Mouse (Mus musculus) lung, postnatal 0 days (tissue): ENCODE results near the gene Pex10. TPM values are rescaled to one million over a fixed set of nuclear protein-coding genes. Genes with fewer than 3 reads are reported as not detected.
A peak's percentile ranks its signal among the peaks of the same experiment; 100 is the strongest.

Experiments used
- ATAC-seq: fragments of 200-750 bp; cut with Nextera tagmentation; 2 replicates; pipeline ENCODE4 v1.8.0; 2017; ENCODE audit warnings: moderate library complexity
- DNase-seq: peaks from one replicate; pipeline ENCODE4 v3.0.0-alpha.2; 2016; ENCODE audit warnings: low spot score
- H3K27ac ChIP-seq: fragments of 300-500 bp; sonication (generic); 2 replicates; pipeline ENCODE4 v1.5.1; 2014; ENCODE audit warnings: antibody characterized with exemption, mild to moderate bottlenecking, low read length, mixed read lengths
- H3K27me3 ChIP-seq: fragments of 300-500 bp; sonication (generic); replicated peaks from 2 replicates; pipeline ENCODE4 v1.6.1; 2014; ENCODE audit warnings: low read length, mixed read lengths; ENCODE audit not compliant: insufficient read depth
- H3K36me3 ChIP-seq: fragments of 300-500 bp; sonication (generic); 2 replicates; pipeline ENCODE4 v1.6.1; 2014; ENCODE audit warnings: low read length, mixed read lengths; ENCODE audit not compliant: insufficient read depth
- H3K4me1 ChIP-seq: fragments of 300-500 bp; sonication (generic); 2 replicates; pipeline ENCODE4 v1.6.1; 2014; ENCODE audit warnings: antibody characterized with exemption, low read depth, low read length, mixed read lengths; ENCODE audit not compliant: insufficient read depth
- H3K4me2 ChIP-seq: fragments of 300-500 bp; sonication (generic); replicated peaks from 2 replicates; pipeline ENCODE4 v1.6.1; 2014; ENCODE audit warnings: low read depth, mild to moderate bottlenecking, low read length, moderate library complexity, mixed read lengths
- H3K4me3 ChIP-seq: fragments of 300-500 bp; sonication (generic); 2 replicates; pipeline ENCODE4 v1.5.1; 2014; ENCODE audit warnings: low read depth, low read length
- H3K9ac ChIP-seq: fragments of 300-500 bp; sonication (generic); replicated peaks from 2 replicates; pipeline ENCODE4 v1.6.1; 2014; ENCODE audit warnings: low read depth, mild to moderate bottlenecking
- H3K9me3 ChIP-seq: fragments of 300-500 bp; sonication (generic); 2 replicates; pipeline ENCODE4 v1.6.1; 2016; ENCODE audit warnings: low read length, mixed read lengths
- CTCF ChIP-seq: IDR thresholded peaks from 2 replicates; pipeline ENCODE4 v1.5.1; 2016; ENCODE audit warnings: antibody characterized with exemption, mild to moderate bottlenecking
- EP300 ChIP-seq: IDR thresholded peaks from 2 replicates; pipeline ENCODE4 v1.6.1; 2016; ENCODE audit warnings: antibody characterized with exemption, mild to moderate bottlenecking, control low read depth
- WGBS: fragments of 180-500 bp; shearing (Covaris S2); extraction: QIAGEN DNeasy Blood & Tissue Kit; methylation state at CpG from one replicate; pipeline ENCODE4 v1.1.7; 2014; 5-methylcytosine and 5-hydroxymethylcytosine counted together
- polyA plus RNA-seq: library from polyadenylated mRNA; unstranded; fragments of >200 nt; fragmentation: Nextera tagmentation; extraction: Ambion mirVana; gene quantifications from 2 replicates; pipeline ENCODE4 v1.2.1, GENCODE M21; 2015

The Pex10 gene
- polyA plus RNA-seq, 1 experiment from 2014 or later, result 19.4 TPM

DNA sequence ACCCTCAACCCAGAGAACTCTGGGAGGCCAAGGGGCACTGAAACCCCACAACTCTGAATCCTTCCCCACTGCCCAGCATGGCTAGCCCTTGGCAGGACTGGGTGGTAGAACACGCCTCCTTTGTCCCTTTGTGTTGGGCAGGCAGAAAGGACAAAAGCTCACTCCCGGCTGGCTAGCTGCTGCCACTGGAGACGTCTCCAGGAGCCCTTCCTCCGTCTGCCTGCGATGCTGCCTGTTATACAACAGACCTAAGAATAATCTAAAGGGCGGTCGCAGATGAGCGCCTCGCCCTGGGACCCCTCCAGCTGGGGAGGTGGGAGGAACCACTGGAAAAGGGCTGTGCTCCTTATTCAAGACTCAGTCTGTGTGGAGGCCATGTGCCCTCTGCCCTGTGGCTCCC lies 26.6 kb upstream of the Pex10 start:
- no peak overlapping the region for H3K4me2 ChIP-seq
- TF ChIP-seq EP300 (no peak), CTCF (no peak)
- no peak overlapping the region for H3K4me3 ChIP-seq
- H3K27me3 ChIP-seq, result peaks cover 25% of the 10 kb centered on the region
- WGBS, result 64% methylated on average over 9 of the region's 9 CpGs
- H3K4me1 ChIP-seq, result no peaks in the 10 kb centered on the region
- DNase-seq, result no peak
- no peaks in the 10 kb centered on the region for H3K9me3 ChIP-seq
- no peak for ATAC-seq
- no peak overlapping the region for H3K9ac ChIP-seq
- no peak overlapping the region for H3K27ac ChIP-seq
- no peaks in the 10 kb centered on the region for H3K36me3 ChIP-seq

DNA sequence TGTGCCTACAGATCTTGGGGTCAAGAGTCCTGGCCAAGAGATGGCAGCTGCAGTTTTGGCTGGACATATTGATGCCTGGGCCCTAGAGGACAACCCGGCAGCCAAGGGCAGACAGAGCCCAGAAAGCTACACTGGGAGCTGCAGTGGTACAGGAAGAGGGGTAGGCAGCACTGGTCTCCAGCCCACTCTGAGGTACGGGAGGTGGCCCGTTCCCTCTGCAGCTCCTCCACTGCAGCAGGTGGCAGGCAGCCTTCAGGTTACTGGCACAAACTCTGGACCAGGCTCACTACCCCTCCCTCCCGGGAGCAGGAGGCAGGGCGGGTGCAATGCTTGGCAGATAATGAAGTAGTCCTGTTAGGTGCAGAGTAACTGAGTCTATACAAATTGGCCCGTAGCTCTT lies 26.1 kb upstream of the Pex10 start:
- DNase-seq (no peak), ATAC-seq (no peak)
- Histone ChIP-seq H3K9ac (no peak overlapping the region), H3K4me3 (no peak overlapping the region), H3K9me3 (no peaks in the 10 kb centered on the region), H3K36me3 (no peaks in the 10 kb centered on the region), H3K27me3 (peaks cover 25% of the 10 kb centered on the region), H3K4me2 (no peak overlapping the region), H3K27ac (no peak overlapping the region), H3K4me1 (no peaks in the 10 kb centered on the region)
- TF ChIP-seq CTCF (no peak), EP300 (no peak)
- WGBS, result 68% methylated on average over 6 of the region's 6 CpGs

DNA sequence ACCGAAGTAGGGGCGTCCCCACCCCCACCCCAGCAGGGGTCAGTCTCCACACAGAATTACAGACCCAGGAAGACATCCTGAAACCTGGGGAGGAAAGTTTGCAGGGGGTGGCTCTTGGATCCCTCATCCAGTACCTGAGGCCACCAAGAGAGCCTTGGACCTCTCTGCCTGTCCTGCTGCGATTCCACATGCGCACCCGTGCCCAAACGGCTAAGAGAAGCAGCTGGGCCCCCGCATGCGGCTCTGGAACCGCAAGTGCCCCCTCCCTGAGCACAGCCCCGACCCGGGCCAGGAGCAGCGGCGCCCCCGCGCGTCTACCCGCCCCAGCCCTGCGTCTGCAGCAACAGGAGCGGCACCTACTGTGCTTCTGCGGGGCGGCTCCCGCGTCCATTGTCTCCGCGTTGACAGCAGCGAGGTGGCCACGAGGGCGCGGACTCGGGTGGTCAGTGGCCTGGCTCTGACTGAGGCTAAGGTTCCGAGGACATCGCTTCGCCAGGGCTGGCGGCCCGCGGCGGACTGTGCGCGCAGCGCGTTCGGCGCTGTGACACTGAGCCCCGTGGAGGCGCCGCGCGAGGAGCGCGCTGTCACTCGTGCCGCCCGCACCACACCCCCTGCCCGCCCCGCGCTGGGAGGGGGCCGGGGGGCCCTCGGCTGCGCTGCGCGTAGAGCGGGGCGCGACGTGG lies 24.1 kb upstream of the Pex10 start:
- no peaks in the 10 kb centered on the region for H3K9me3 ChIP-seq
- no peak overlapping the region for H3K9ac ChIP-seq
- TF ChIP-seq CTCF, result no peak
- no peak for TF ChIP-seq EP300
- H3K4me3 ChIP-seq, result no peak overlapping the region; the same call in 1 of the 2 replicates
- no peaks in the 10 kb centered on the region for H3K4me1 ChIP-seq
- ATAC-seq (no peak), DNase-seq (no peak)
- no peaks in the 10 kb centered on the region for H3K36me3 ChIP-seq
- H3K4me2 ChIP-seq, result peak overlapping the region; percentile 46
- H3K27me3 ChIP-seq, result peaks cover 25% of the 10 kb centered on the region
- 4% methylated on average over 65 of the region's 65 CpGs for WGBS
- H3K27ac ChIP-seq, result no peak overlapping the region

DNA sequence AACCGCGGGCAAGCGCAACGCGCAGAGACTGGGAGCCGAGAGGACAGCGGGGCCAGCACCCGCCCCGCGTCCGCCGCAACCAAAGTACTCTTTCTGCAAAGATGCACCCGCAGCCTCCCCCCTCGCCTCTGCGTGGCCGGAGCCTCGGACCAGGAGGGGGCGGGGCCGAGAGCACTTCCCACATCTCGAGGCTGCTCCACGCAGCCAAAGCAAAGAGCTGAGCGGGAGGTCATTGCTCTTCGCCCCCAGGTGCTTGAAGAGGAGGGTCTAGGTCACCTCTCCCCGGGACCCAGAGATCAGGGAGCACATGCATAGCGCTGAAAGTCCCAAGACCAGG lies 23.6 kb upstream of the Pex10 start:
- Histone ChIP-seq H3K9me3 (no peaks in the 10 kb centered on the region), H3K4me3 (no peak overlapping the region; the same call in 1 of the 2 replicates), H3K9ac (no peak overlapping the region), H3K36me3 (no peaks in the 10 kb centered on the region), H3K4me1 (no peaks in the 10 kb centered on the region), H3K27me3 (peaks cover 25% of the 10 kb centered on the region), H3K4me2 (peak overlapping the region; percentile 46), H3K27ac (no peak overlapping the region)
- WGBS, result 3% methylated on average over 23 of the region's 25 CpGs
- no peak for ATAC-seq
- no peak for DNase-seq
- TF ChIP-seq CTCF (no peak), EP300 (no peak)

DNA sequence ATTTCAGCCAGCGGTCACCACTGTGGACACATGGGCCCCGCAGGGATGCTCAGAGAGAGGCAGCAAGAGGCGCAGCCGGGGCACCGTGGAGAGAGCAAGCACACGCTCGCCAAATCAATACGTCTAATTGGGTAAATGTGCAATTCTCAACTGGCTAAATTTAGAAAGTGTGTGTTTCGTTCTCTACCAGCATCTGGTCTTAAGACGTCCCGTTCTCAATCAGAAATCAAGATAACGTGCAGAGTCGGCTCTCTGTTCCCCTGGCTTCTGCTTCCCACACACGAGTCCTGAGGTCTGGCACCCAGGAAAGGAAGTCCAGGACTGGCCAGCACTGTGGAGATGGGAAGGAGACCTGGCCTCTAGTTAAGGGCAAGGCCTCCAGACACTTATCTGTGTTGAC lies 20.2 kb upstream of the Pex10 start:
- H3K4me3 ChIP-seq, result no peak overlapping the region
- H3K4me1 ChIP-seq, result no peaks in the 10 kb centered on the region
- no peak overlapping the region for H3K4me2 ChIP-seq
- H3K36me3 ChIP-seq, result no peaks in the 10 kb centered on the region
- TF ChIP-seq EP300 (no peak), CTCF (no peak)
- no peak overlapping the region for H3K9ac ChIP-seq
- no peaks in the 10 kb centered on the region for H3K9me3 ChIP-seq
- ATAC-seq (no peak), DNase-seq (no peak)
- no peak overlapping the region for H3K27ac ChIP-seq
- WGBS, result 83% methylated on average over 14 of the region's 14 CpGs
- peaks cover 25% of the 10 kb centered on the region for H3K27me3 ChIP-seq

DNA sequence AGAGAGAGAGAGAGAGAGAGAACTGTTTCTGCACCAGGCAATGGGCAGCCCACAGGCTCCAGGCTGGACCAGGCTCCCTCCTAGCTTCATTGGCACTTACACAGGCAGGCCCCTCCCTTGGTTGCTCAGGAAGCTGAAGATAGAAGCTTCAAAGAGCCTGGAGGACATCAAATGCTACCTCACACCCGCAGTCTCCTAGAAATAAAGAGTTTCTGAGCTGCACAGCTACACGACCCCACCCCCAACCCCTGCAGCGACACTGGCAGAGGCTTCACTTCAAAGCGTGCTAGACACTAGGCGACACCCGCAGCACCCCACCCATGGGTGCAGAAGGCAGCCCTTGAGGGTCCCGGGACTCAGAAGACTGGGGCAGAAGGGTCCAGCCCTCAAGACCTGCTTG lies 16.7 kb upstream of the Pex10 start:
- no peaks in the 10 kb centered on the region for H3K27me3 ChIP-seq
- no peak overlapping the region for H3K27ac ChIP-seq
- no peaks in the 10 kb centered on the region for H3K9me3 ChIP-seq
- no peak overlapping the region for H3K4me3 ChIP-seq
- H3K9ac ChIP-seq, result no peak overlapping the region
- no peak overlapping the region for H3K4me2 ChIP-seq
- DNase-seq (no peak), ATAC-seq (no peak)
- H3K4me1 ChIP-seq, result no peaks in the 10 kb centered on the region
- H3K36me3 ChIP-seq, result no peaks in the 10 kb centered on the region
- WGBS, result 68% methylated on average over 7 of the region's 7 CpGs
- TF ChIP-seq CTCF, result no peak
- no peak for TF ChIP-seq EP300

DNA sequence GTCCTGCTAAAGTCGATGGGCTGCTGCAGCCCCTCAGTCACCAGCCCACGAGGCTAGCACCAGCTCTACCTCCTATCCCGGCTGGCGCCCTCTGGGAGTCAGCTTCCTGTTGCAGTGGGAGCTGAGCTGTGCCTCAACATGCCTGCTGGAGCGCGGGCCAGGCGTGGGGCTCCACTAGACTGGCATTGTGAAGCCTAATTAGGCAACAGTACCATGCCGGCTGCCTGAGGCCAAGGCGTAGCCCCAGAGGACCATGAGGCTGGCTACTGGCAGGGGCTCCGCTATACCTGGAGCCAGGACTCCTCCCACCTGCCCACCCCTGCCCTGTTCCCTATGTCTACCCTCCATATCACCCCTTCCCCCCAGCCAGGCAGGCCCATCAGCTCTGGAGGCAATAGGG lies 10.1 kb upstream of the Pex10 start, which contains the start of gene Plch2:
Plch2 (minus strand) TSS at position 61 of the 400 bp plus-strand sequence.
- H3K27me3 ChIP-seq, result no peaks in the 10 kb centered on the region
- WGBS, result 58% methylated on average over 10 of the region's 10 CpGs
- no peak within 1 kb of the TSS for H3K9ac ChIP-seq
- no peak within 1 kb of the TSS for H3K4me2 ChIP-seq
- H3K36me3 ChIP-seq, result no peaks in the 10 kb centered on the region
- H3K27ac ChIP-seq, result no peak within 1 kb of the TSS
- no peaks in the 10 kb centered on the region for H3K4me1 ChIP-seq
- DNase-seq (no peak), ATAC-seq (no peak)
- H3K9me3 ChIP-seq, result no peaks in the 10 kb centered on the region
- no peak for TF ChIP-seq CTCF
- TF ChIP-seq EP300, result no peak
- H3K4me3 ChIP-seq, result no peak within 1 kb of the TSS
